Mouse (Mus musculus) lung, postnatal 25 days (tissue): ENCODE data around the gene Il23a.
A peak's percentile ranks its signal among the peaks of the same experiment; 100 is the strongest.
"Not testable (repeated sequence)": the region's sequence is repeated elsewhere in the genome, so short reads cannot be mapped to it uniquely, and the experiment has no call there.

ENCODE experiments used
- DNase-seq: peaks from one replicate; pipeline ENCODE4 v3.0.0; 2022; ENCODE audit warnings: low spot score

Gene Il23a

DNA sequence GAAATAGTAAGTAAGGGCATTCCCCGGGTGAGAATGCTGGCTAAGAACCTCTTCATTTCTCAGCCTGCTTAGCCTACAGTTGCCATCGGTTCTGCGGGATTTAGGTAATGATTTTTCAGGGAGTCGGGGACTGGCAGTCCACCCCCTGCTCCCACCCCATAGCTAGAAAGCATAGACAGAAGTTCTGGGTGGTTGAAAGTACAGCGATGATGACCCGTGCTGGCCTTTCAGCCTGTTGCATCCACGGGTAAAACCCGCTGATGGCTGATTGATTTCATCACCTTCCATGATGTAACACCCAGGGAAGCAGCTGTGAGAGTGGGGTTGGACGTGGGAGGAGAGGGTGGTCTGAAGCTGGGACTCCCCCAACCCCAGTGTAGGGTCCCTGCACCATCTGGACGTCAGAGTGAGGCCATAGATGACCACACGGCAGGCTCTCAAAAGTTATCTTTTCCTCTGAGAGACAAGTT lies at the start of gene Il23a:
Gene Il23a (minus strand): TSS at position 51 of the 470 bp plus-strand sequence.
- no peak for DNase-seq

GRCm38 (mm10) chr10:128347541-128347940 lies 49.0 kb upstream of the Il23a start:
- DNase-seq = no peak

DNA sequence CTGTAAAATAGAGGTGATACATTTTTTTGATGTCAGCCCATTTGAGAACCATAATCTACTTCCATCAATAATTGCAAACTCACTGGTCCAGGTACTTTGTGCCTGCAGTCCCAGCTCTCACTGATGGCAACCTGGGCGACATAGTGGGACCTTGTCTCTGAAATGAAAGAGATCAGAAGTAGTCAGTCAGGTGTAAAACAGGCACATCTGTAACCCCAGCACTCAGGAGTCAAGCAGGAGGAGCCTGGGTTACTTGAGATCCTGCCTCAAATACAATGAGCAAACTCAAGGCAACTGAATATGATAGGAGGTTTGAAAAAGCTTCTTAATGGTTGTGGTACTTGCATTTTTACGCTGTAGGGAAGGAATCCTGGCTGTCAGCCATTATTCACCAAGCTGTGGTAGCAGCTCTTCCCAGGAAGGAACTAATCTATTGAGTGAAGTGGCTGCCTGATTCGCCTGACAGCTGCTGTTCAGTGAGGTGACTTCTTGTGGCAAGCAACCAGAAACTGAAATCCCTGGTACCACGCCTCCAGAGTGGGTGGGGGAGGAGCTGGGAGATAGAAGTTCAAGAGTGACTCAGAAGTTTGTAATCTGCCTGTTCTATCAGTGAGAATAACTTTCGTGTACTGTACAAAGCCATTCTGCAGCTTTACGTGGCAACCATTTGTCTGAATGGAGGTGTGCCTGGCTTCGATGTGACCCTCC lies 46.2 kb upstream of the Il23a start:
- DNase-seq = peak; percentile 88

DNA sequence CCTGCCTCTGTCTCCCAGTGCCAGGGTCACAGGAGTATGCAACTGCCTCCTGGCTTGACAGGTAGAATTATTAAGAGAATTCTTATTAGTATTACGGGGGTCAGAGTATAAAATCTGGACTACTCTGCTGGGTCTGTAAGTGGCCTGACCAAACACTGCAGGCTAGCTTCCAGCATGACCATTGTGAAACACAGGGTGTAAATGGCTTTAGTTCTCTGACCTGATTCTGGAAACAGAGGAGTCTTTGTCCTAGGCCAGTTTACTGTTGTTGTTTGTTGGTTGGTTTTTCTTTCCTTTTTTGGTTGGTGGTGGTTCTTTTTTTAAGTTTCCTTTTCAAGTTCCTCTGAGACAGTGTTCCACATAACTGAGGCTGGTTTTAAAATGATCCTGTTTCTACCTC lies 44.9 kb upstream of the Il23a start:
- no peak for DNase-seq

DNA sequence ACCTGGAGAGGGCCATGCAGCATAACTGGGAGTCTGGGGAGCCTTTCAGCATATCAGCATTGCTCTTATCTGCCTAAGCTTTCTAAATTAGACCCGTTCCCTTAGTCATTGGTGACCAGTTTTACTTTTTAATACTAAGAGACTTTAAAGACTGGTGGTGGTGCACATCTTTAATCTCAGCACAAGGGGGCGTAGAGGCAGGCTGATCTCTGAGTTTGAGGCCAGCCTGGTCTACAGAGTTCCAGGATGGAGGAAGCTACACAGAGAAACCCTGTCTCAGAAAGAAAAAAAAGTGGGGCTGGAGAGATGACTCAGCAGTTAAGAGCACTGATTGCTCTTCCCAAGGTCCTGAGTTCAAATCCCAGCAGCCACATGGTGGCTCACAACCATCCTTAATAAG lies 41.7 kb upstream of the Il23a start:
- DNase-seq = no peak

- no peak for DNase-seq
Observed at GRCm38 (mm10) chr10:128338948-128339347, 40.4 kb upstream of the Il23a start.

DNA sequence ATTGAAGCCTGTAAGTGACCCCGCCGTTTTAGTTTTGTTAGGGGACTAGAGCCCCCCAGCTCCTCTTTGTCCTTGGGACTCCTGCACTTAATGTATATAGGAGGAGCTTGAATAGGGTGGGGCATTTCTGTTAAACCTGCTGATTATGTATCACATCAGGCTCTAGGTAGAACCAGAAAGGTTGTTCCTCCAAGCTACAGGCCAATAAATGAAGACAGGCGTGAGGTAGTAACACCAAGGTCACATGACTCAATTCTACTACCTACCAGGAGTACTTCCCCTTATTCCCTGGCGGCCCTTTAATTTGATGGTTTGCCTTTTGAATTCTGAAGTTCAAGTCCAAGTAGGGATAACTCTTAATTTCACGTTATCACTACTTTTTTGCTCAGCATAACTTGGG lies 39.9 kb upstream of the Il23a start:
- no peak for DNase-seq

- DNase-seq = peak; percentile 98
Observed at GRCm38 (mm10) chr10:128337306-128338181, 39.0 kb upstream of the Il23a start, which contains the start of gene Cs. Gene Cs, plus strand, starts transcription at chr10:128337734.

- no peak for DNase-seq
Observed at GRCm38 (mm10) chr10:128336597-128336996, 38.0 kb upstream of the Il23a start.

DNA sequence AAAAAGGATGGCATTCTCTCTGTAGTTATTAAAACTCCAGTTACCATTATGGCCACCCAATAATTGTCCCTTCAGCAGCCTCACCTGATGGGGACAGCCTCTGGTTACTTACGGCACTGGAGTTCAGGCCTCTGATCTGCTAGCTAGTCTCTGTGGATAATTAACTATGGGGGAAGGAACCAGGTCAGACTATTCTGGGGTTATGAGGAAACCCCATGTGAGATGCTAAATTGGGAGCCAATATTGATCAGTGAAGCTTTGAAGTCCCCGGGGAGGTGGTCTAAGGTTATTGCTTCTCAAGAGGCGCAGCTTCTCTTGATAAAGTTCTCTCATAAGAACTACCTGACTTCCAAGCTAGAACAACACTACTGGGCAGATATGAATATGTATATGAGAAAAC lies 37.6 kb upstream of the Il23a start:
- DNase-seq = no peak

DNA sequence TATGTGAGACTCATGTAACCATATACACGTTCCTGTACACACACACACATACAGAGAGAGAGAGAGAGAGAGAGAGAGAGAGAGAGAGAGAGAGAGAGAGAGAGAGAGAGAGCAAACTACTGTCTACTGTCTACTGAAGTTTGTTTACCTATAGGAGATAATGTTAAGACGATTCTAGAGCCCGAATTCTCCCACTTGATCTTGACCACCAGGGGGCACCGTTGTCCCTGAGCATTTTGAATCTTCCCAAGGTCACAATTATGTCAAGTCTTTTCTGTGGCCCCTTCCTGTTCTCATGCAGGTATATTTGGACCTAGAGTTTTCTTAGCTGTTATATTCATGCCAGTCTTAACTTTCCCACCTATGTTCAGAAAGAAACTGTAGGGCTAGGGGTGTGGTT lies 37.0 kb upstream of the Il23a start:
- peak; percentile 85 for DNase-seq

DNA sequence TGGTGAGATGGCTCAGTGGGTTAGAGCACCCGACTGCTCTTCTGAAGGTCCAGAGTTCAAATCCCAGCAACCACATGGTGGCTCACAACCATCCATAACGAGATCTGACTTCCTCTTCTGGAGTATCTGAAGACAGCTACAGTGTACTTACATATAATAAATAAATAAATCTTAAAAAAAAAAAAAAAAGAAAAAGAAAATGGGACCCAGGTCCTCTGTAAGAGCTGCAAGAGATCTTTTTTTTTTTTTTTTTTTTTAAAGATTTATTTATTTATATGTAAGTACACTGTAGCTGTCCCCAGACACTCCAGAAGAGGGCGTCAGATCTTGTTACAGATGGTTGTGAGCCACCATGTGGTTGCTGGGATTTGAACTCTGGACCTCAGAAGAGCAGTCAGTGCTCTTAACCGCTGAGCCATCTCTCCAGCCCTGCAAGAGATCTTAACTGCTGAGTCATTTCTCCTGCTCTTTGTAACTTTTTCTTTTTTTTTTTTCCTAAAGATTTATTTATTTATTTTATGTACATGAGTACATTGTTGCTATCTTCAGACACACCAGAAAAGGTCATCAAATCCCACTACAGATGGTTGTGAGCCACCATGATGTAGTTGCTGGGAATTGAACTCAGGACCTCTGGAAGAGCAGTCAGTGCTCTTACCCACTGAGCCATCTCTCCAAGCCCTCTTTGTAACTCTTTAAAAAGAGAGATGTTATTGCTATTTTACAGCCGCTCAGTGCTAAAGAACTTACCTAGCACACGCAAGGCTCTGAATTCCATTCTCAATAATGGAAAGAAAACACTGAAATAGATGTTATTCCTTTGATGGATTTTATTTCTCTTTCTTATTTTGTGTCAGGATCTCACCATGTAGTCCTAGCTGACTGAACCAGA lies 34.1 kb upstream of the Il23a start:
- not testable (repeated sequence) for DNase-seq

GRCm38 (mm10) chr10:128327610-128328009 lies 29.1 kb upstream of the Il23a start:
- DNase-seq = no peak

DNA sequence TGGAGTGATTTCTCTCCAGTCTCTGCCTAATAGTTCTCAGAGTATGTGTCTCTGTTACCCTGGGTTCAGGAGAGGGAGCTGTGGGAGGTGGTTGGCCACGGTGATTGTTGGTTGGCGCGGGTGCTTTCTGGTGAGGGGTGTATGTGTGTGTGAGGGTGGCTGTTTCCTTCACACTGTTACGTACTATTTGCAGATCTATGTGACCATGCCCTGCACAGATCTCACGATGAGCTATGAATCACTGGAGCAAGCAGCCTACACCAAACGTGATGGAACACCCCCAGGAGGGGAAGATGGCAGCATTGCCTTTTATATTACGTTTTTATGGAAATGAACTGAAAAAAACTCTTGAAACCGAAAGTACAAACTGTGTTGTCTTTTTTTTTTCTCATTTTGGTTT lies 28.3 kb upstream of the Il23a start:
- DNase-seq = no peak

DNA sequence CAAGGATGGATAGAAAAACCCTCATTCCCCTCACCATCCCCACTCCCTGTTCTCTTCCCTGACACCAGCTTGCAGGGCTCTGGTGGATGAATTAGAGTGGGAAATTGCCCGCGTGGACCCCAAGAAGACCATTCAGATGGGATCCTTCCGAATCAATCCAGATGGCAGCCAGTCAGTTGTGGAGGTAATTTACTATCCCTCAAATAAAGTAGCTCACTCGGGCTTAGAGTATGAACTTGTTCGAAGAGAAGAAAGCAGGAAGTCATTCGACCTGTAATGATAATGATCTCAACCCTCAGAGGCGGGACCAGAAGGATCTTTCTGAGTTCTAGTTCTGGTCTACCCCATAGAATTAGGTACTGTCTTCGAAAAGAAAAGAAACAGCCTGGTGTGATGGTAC lies 25.0 kb upstream of the Il23a start:
- no peak for DNase-seq

- peak; percentile 81 for DNase-seq
Observed at GRCm38 (mm10) chr10:128322141-128323108, 23.9 kb upstream of the Il23a start, which contains the start of gene Cnpy2. Gene Cnpy2, plus strand, starts transcription at chr10:128322459.

DNA sequence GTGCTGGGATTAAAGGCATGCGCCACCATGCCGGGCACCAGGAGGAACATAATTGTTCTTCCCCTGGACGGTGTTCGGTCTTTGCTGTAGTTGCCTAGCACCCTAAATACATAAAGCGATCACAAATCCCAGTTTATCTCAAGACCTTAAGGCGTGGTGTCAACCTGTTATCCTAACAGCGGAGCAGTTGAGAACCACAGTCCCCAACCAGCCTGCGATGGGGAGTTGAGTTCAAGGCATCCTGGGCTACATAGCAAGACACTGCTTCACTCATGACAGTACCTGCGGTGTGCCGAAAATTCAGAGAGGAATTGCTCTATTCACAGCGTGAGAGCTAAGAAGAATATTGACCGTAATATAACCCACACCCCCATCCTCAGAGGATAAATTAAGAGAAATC lies 23.1 kb upstream of the Il23a start:
- DNase-seq = no peak

DNA sequence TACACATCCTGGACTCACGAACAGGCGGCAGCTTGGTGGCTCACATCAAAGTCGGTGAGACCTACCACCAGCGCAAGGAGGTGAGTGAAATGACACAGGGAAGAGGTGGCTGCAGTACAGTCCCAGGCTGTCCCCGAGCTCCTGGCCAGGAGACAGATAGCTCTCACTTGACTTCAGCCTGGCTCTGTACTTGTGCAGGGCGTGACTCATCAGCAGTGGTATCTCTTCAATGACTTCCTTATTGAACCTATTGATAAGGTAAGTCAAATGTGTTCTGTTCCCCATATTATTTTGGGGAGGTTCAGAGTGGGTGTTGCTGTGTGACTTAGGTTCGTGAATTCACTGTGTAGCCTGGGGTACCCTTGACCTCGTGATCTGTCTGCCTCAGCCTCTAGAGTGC lies 17.0 kb upstream of the Il23a start:
- no peak for DNase-seq

DNA sequence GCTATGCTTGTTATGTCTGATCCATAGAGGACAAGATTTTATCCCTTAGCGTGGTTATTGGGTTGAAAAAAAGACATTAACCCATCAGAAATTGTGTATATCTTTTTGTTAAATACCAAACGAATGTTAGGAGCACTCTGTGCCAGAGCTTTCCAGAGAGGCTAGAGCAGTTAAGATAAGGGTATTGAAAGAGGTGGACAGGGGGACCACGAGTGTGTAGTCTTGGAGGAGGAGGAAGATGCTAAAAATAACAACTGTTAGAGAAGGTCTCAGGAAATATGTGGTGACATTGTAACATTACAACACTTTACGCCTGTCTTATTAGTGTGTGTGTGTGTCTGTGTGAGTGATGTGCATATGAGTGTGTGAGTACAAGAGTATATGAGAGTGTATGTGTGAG lies 12.3 kb upstream of the Il23a start:
- no peak for DNase-seq

- DNase-seq = no peak
Observed at GRCm38 (mm10) chr10:128310177-128310576, 11.6 kb upstream of the Il23a start.

DNA sequence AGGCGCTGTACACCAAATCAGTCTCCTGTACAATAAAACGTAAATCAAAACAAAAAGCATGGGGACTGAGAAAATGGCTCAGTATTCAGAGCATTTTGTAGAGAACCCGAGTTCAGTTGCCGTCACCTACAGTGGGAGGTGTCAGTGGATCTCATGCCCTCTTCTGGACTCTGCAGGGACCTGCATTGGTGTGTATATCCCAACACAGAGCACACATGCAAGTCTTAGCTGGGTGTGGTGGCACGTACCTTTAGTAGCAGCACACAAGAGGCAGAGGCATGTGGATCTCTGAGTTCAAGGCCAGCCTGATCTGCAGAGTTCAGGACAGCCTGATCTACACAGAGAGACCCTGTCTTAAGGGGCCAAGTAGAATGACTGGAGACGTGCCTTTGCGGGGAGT lies 11.1 kb upstream of the Il23a start:
- DNase-seq = no peak
